Mouse (Mus musculus) urinary bladder, adult 18-20 months (tissue): Measurements from ENCODE around the gene Gm17087.

Experiments used
- DNase-seq, 2 experiments: peaks; one replicate each; pipeline ENCODE4 v3.0.0; 2022; ENCODE audit warnings: low spot score in 2 of 2, mixed read lengths in 2 of 2

Gm17087 gene

GRCm38 (mm10) chr17:8546366-8546765 lies 20.4 kb downstream of the Gm17087 start:
- no peak for DNase-seq

GRCm38 (mm10) chr17:8541974-8542538 lies 24.7 kb downstream of the Gm17087 start:
- DNase-seq: no peak

- DNase-seq: no peak
Measured at GRCm38 (mm10) chr17:8538102-8538501, 28.6 kb downstream of the Gm17087 start.

GRCm38 (mm10) chr17:8536522-8536921 lies 30.2 kb downstream of the Gm17087 start:
- DNase-seq: no peak

- DNase-seq: no peak
Measured at GRCm38 (mm10) chr17:8533828-8534227, 32.9 kb downstream of the Gm17087 start.

GRCm38 (mm10) chr17:8532609-8533008 lies 34.1 kb downstream of the Gm17087 start:
- DNase-seq: no peak

- DNase-seq: no peak
Measured at GRCm38 (mm10) chr17:8528641-8529040, 38.1 kb downstream of the Gm17087 start.

- no peak for DNase-seq
Measured at GRCm38 (mm10) chr17:8526815-8527261, 39.9 kb downstream of the Gm17087 start.

GRCm38 (mm10) chr17:8525971-8526740 lies 40.6 kb downstream of the Gm17087 start:
- DNase-seq: no peak

GRCm38 (mm10) chr17:8525225-8525721 lies 41.5 kb downstream of the Gm17087 start, which contains the start of gene Pde10a:
TSS of gene Pde10a (plus strand) at chr17:8525372.
- peak in 1 of 2 experiments; percentile 9 for DNase-seq

GRCm38 (mm10) chr17:8524387-8525165 lies 42.2 kb downstream of the Gm17087 start:
- peak; percentile 23 to 50 for DNase-seq

GRCm38 (mm10) chr17:8523986-8524385 lies 42.8 kb downstream of the Gm17087 start:
- DNase-seq: no peak

GRCm38 (mm10) chr17:8516006-8516405 lies 50.7 kb downstream of the Gm17087 start:
- DNase-seq: no peak
